Mouse (Mus musculus): ENCODE data around the gene Pnmal1.

Gene Pnmal1

GRCm38 (mm10) chr7:16924037-16924834, 35.2 kb upstream of the Pnmal1 start, which contains the start of gene Calm3:
Gene Calm3, minus strand, starts transcription at chr7:16924114.
- peak; percentile 99 for DNase-seq (ENCODE audit: low spot score)

GRCm38 (mm10) chr7:16928341-16928740, 31.1 kb upstream of the Pnmal1 start:
- DNase-seq (ENCODE audit: low spot score) = no peak

GRCm38 (mm10) chr7:16930850-16931249, 28.6 kb upstream of the Pnmal1 start:
- DNase-seq (ENCODE audit: low spot score) = no peak

- peak; percentile 83 for DNase-seq (ENCODE audit: low spot score)
These were observed 27.4 kb upstream of the Pnmal1 start for GRCm38 (mm10) chr7:16931968-16932627.

GRCm38 (mm10) chr7:16932704-16933577, 26.5 kb upstream of the Pnmal1 start:
- no peak for DNase-seq (ENCODE audit: low spot score)

- no peak for DNase-seq (ENCODE audit: low spot score)
These were observed 22.2 kb upstream of the Pnmal1 start for GRCm38 (mm10) chr7:16937312-16937711.

GRCm38 (mm10) chr7:16938117-16938791, 21.2 kb upstream of the Pnmal1 start:
- no peak for DNase-seq (ENCODE audit: low spot score)

GRCm38 (mm10) chr7:16940292-16940691, 19.2 kb upstream of the Pnmal1 start:
- no peak for DNase-seq (ENCODE audit: low spot score)

- no peak for DNase-seq (ENCODE audit: low spot score)
These were observed 16.6 kb upstream of the Pnmal1 start for GRCm38 (mm10) chr7:16942861-16943260.

- DNase-seq (ENCODE audit: low spot score) = peak; percentile 74
These were observed 15.2 kb upstream of the Pnmal1 start, which contains the start of gene Pnmal2 for GRCm38 (mm10) chr7:16944061-16944807. Gene Pnmal2, plus strand, starts transcription at chr7:16944682.

GRCm38 (mm10) chr7:16944808-16945315, 14.6 kb upstream of the Pnmal1 start:
- no peak for DNase-seq (ENCODE audit: low spot score)

GRCm38 (mm10) chr7:16945419-16945818, 14.1 kb upstream of the Pnmal1 start:
- DNase-seq (ENCODE audit: low spot score) = no peak

- DNase-seq (ENCODE audit: low spot score) = no peak
These were observed 12.8 kb upstream of the Pnmal1 start for GRCm38 (mm10) chr7:16946441-16947348.

GRCm38 (mm10) chr7:16947349-16947895, 12.1 kb upstream of the Pnmal1 start:
- no peak for DNase-seq (ENCODE audit: low spot score)

- no peak for DNase-seq (ENCODE audit: low spot score)
These were observed 11.5 kb upstream of the Pnmal1 start for GRCm38 (mm10) chr7:16947959-16948361.

GRCm38 (mm10) chr7:16948923-16949458, 10.5 kb upstream of the Pnmal1 start:
- DNase-seq (ENCODE audit: low spot score) = no peak

- peak; percentile 72 for DNase-seq (ENCODE audit: low spot score)
These were observed 9.3 kb upstream of the Pnmal1 start for GRCm38 (mm10) chr7:16949908-16950841.
